Mouse (Mus musculus) NIH3T3 (cell line): ENCODE results near the gene Mbd3l1.

Experiments
- DNase-seq: peaks from one replicate; pipeline ENCODE4 v3.0.0-alpha.2; 2012; ENCODE audit warnings: low read depth

Mbd3l1 gene

GRCm38 (mm10) chr9:18478168-18478567 lies at the start of gene Mbd3l1, which contains the start of gene Zfp558:
Gene Mbd3l1, plus strand, starts transcription at chr9:18478359.
Gene Zfp558, minus strand, starts transcription at chr9:18478268.
- no peak for DNase-seq

DNA sequence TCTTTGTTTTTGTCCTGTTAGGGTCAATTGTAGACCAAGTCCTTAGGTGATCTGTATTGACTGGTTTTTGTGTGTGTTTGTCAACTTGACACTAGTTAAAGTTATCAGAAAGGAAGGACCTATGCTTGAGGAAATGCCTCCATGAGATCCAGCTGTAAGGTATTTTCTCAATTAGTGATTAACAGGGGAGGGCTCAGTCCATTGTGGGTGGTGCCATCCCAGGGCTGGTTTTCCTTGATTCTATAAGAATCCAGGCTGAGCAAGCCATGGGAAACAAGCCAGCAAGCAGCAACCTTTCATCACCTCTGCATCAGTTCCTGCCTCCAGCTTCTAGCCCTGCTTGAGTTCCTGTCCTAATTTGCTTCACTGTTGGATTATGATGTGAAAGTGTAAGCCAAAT lies 47.8 kb upstream of the Mbd3l1 start, which contains the start of gene Mbd3l2:
Gene Mbd3l2, plus strand, starts transcription at position 301 of the 400 bp plus-strand sequence.
- DNase-seq: no peak

- peak; percentile 22 for DNase-seq
Observed at GRCm38 (mm10) chr9:18431687-18432086, 46.5 kb upstream of the Mbd3l1 start.

- DNase-seq: no peak
Observed at GRCm38 (mm10) chr9:18456520-18456919, 21.6 kb upstream of the Mbd3l1 start.

- no peak for DNase-seq
Observed at GRCm38 (mm10) chr9:18467350-18467749, 10.8 kb upstream of the Mbd3l1 start.

GRCm38 (mm10) chr9:18468005-18468404 lies 10.2 kb upstream of the Mbd3l1 start:
- DNase-seq: no peak

DNA sequence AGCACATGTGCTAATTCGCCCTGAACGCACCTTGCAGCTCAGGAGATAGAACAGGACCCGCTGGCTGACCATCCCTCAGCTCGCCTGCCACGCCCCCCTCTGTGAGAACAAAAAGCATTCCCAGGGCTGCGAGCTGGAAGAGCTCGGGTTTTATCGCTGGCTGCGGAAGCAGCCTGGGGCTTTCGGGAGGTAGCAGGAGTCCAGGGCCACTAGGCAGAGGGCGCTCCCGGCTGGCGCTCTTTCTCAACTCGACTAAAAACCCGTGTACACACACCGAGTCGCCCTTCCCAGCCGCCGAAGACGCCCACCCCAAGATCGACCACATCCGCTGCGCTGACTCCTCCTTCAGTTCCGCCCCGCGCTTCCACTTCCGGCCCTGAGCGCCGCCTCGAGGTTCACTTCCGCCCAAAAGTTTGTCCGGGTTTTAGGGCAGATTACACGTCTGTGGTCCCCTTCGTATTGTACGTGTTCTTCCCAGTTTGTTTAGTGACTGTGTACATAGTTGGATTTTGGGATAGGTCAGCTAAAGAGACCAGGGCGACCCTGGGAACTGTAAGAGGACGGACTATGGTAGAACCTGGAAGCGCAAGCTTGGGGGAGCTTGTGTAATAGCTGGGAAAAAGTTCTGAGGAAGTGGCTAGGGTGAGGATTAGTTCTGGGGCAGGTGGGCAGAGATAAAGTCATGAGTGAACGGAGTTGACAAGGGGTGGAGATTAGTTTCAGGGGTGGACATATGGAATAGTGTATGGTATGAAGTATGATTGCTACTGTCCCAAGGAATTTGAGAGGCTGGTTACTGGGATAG lies 4.6 kb upstream of the Mbd3l1 start:
- peak; percentile 91 for DNase-seq

DNA sequence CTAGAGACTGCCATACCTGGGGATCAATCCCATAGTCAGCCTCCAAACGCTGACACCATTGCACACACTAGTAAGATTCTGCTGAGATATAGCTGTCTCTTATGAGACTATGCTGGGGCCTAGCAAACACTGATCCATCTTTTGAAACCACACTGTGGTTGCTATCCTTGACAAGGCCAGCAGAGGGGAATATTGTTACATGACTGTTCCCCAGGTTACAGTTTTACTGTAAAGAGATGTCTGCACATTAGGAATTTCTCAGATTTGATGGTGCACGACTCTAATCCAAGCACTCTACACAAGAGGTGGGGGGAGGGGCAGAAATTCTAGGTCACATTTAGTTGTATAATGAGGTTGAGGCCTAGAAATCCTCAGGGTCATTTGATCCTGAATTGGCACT lies 29.9 kb downstream of the Mbd3l1 start:
- peak; percentile 14 for DNase-seq
